Comparison of ENCODE assay signal across 8 mouse cellular contexts in the genomic region with DNA sequence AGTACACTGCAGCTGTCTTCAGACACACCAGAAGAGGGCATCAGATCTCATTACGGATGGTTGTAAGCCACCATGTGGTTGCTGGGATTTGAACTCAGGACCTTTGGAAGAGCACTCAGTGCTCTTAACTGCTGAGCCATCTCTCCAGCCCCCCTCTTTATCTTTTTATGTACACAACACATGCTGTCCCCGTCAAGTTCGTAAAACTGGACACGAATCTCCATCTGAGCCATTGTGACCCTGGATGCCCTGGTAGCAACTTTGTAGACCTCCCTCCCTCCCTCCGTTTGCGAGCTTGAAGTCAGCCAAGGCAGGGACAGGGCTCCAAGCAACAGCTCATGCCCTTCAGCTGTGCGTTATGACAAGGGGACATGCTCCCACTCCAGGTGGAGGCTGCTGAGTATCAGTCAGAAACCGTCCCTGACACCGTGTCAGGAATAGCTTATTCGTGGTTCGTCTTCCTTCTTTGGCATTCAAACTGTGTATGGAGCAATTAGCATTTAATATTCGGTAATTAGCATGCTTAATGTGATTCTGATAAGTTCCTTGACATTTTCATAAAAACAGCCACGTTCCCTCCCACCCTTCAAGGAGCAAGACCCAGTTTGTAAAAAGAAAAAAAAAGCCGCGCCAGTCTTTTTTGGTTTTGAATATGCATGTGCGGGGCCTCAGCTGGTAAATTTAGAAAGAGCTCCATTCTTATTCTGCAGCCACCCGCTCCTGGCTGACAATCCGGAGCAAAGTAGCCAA. TPM values are rescaled to one million over a fixed set of nuclear protein-coding genes. Genes with fewer than 3 reads are reported as not detected.
A peak's percentile ranks its signal among the peaks of the same experiment; 100 is the strongest.
DNase-seq lines count a peak whose midpoint lies in the region; ATAC-seq and TF ChIP-seq lines count a peak whose summit lies in the region.

No protein-coding gene starts in this region.

- 4% methylated on average over 18 of the region's 18 CpGs for WGBS in kidney, postnatal 0 days
- 8% methylated on average over 18 of the region's 18 CpGs for WGBS in embryonic facial prominence, embryonic 13.5 days
- 3% methylated on average over 18 of the region's 18 CpGs for WGBS in intestine, embryonic 16.5 days
- 5% methylated on average over 18 of the region's 18 CpGs for WGBS in midbrain, embryonic 16.5 days

- peak overlapping the region; percentile 36; the same call in 1 of the 2 replicates for H3K27ac ChIP-seq in kidney, postnatal 0 days
- H3K27ac ChIP-seq in MEL (ENCODE audit: control insufficient read depth, low read depth, low read length) = peak overlapping the region; percentile 97
- H3K27ac ChIP-seq in embryonic facial prominence, embryonic 13.5 days = peak overlapping the region; percentile 80
- peak overlapping the region; percentile 68 for H3K27ac ChIP-seq in intestine, embryonic 16.5 days (ENCODE audit: low read length)
- H3K27ac ChIP-seq in midbrain, embryonic 16.5 days (ENCODE audit: low read length) = peak overlapping the region; percentile 82

- DNase-seq in kidney, postnatal 0 days (ENCODE audit: low spot score) = no peak
- DNase-seq in kidney, postnatal 14 days = no peak
- DNase-seq in MEL (ENCODE audit: low read depth, low spot score) = peak; percentile 84
- DNase-seq in T-cell, adult 2 months (ENCODE audit: low spot score) = no peak

- H3K4me1 ChIP-seq in kidney, postnatal 0 days (replicated peaks; ENCODE audit: insufficient read depth, low read length) = 0 out of 2 replicates have a peak, but pooled peaks cover 7% of the 10 kb centered on the region
- H3K4me1 ChIP-seq in MEL (ENCODE audit: control insufficient read depth in 1 of 2, insufficient read depth in 2 of 2, low read length in 2 of 2) = peaks cover 5 to 36% of the 10 kb centered on the region in 2 experiments
- peaks cover 20% of the 10 kb centered on the region for H3K4me1 ChIP-seq in embryonic facial prominence, embryonic 13.5 days
- peaks cover 13% of the 10 kb centered on the region for H3K4me1 ChIP-seq in intestine, embryonic 16.5 days (ENCODE audit: control insufficient read depth, insufficient read depth, low read length)
- H3K4me1 ChIP-seq in midbrain, embryonic 16.5 days (ENCODE audit: control insufficient read depth, insufficient read depth, low read length) = peaks cover 16% of the 10 kb centered on the region

- TF ChIP-seq POLR2A in MEL (IDR thresholded peaks at IDR 0.05; ENCODE audit: control insufficient read depth in 1 of 2, insufficient read depth in 1 of 2, low read depth in 1 of 2, low read length in 2 of 2, poor library complexity in 1 of 2) = no peak

- H3K27me3 ChIP-seq in kidney, postnatal 0 days (ENCODE audit: insufficient read depth, low read length) = no peaks in the 10 kb centered on the region; the same call in 1 of the 2 replicates
- H3K27me3 ChIP-seq in MEL (ENCODE audit: control insufficient read depth in 1 of 2, insufficient read depth in 2 of 2, low read length in 2 of 2) = no peaks in the 10 kb centered on the region
- no peaks in the 10 kb centered on the region for H3K27me3 ChIP-seq in embryonic facial prominence, embryonic 13.5 days
- no peaks in the 10 kb centered on the region for H3K27me3 ChIP-seq in intestine, embryonic 16.5 days (replicated peaks; ENCODE audit: control insufficient read depth, insufficient read depth, low read length)
- no peaks in the 10 kb centered on the region for H3K27me3 ChIP-seq in midbrain, embryonic 16.5 days (ENCODE audit: control insufficient read depth, insufficient read depth, low read depth, low read length)

- H3K9ac ChIP-seq in kidney, postnatal 0 days (ENCODE audit: low read depth, low read length) = peak overlapping the region; percentile 42; the same call in 1 of the 2 replicates
- H3K9ac ChIP-seq in MEL (ENCODE audit: control insufficient read depth, low read depth, low read length, poor library complexity, severe bottlenecking) = peak overlapping the region; percentile 83
- peak overlapping the region; percentile 89 for H3K9ac ChIP-seq in embryonic facial prominence, embryonic 13.5 days
- H3K9ac ChIP-seq in intestine, embryonic 16.5 days (ENCODE audit: low read depth, low read length) = peak overlapping the region; percentile 51
- H3K9ac ChIP-seq in midbrain, embryonic 16.5 days (ENCODE audit: low read depth, low read length) = peak overlapping the region; percentile 61

- no peak for ATAC-seq in kidney, postnatal 0 days (replicated peaks; ENCODE audit: low FRiP score, low read depth)
- no peak for ATAC-seq in embryonic facial prominence, embryonic 13.5 days (ENCODE audit: insufficient number of reproducible peaks, insufficient read depth, low FRiP score, low TSS enrichment, low read depth)
- no peak for ATAC-seq in intestine, embryonic 16.5 days
- ATAC-seq in midbrain, embryonic 16.5 days = peak; percentile 11; the same call in 1 of the 2 replicates
- no peak for ATAC-seq in monocyte, adult 5-6 weeks (replicated peaks; ENCODE audit: insufficient number of reproducible peaks, low FRiP score, low TSS enrichment, poor library complexity, severe bottlenecking)

- peak overlapping the region; percentile 88 for H3K4me3 ChIP-seq in kidney, postnatal 0 days (replicated peaks; ENCODE audit: low read depth, low read length)
- H3K4me3 ChIP-seq in MEL (ENCODE audit: control insufficient read depth in 1 of 2, insufficient read depth in 1 of 2, low read depth in 2 of 2, low read length in 2 of 2) = peak overlapping the region; percentile 53 to 56
- peak overlapping the region; percentile 93 for H3K4me3 ChIP-seq in embryonic facial prominence, embryonic 13.5 days
- peak overlapping the region; percentile 96 for H3K4me3 ChIP-seq in intestine, embryonic 16.5 days (ENCODE audit: low read length)
- peak overlapping the region; percentile 90 for H3K4me3 ChIP-seq in midbrain, embryonic 16.5 days (ENCODE audit: low read depth, low read length)

- H3K4me2 ChIP-seq in kidney, postnatal 0 days (ENCODE audit: low read length) = peak overlapping the region; percentile 88
- peak overlapping the region; percentile 88 for H3K4me2 ChIP-seq in embryonic facial prominence, embryonic 13.5 days
- H3K4me2 ChIP-seq in intestine, embryonic 16.5 days (ENCODE audit: low read depth, low read length) = peak overlapping the region; percentile 83
- peak overlapping the region; percentile 85 for H3K4me2 ChIP-seq in midbrain, embryonic 16.5 days (ENCODE audit: low read length)

- peaks cover 23% of the 10 kb centered on the region for H3K36me3 ChIP-seq in kidney, postnatal 0 days (ENCODE audit: insufficient read depth, low read length)
- peaks cover 11 to 16% of the 10 kb centered on the region in 2 experiments; a peak in 3 of 4 replicates for H3K36me3 ChIP-seq in MEL (ENCODE audit: control insufficient read depth in 1 of 2, insufficient read depth in 2 of 2, low read length in 2 of 2)
- H3K36me3 ChIP-seq in embryonic facial prominence, embryonic 13.5 days = peaks cover 31% of the 10 kb centered on the region
- H3K36me3 ChIP-seq in intestine, embryonic 16.5 days (ENCODE audit: control insufficient read depth, insufficient read depth, low read length) = peaks cover 24% of the 10 kb centered on the region
- H3K36me3 ChIP-seq in midbrain, embryonic 16.5 days (ENCODE audit: control insufficient read depth, insufficient read depth, low read length) = peaks cover 10% of the 10 kb centered on the region

- H3K9me3 ChIP-seq in kidney, postnatal 0 days (replicated peaks; ENCODE audit: low read length) = no peaks in the 10 kb centered on the region
- no peaks in the 10 kb centered on the region for H3K9me3 ChIP-seq in MEL (replicated peaks; ENCODE audit: insufficient read depth, low read length)
- no peaks in the 10 kb centered on the region for H3K9me3 ChIP-seq in embryonic facial prominence, embryonic 13.5 days
- H3K9me3 ChIP-seq in intestine, embryonic 16.5 days (ENCODE audit: control insufficient read depth, low read length) = no peaks in the 10 kb centered on the region
- H3K9me3 ChIP-seq in midbrain, embryonic 16.5 days (replicated peaks; ENCODE audit: control insufficient read depth, low read length, poor library complexity, severe bottlenecking) = no peaks in the 10 kb centered on the region

- TF ChIP-seq EP300 in MEL (IDR thresholded peaks at IDR 0.05; ENCODE audit: low read depth in 1 of 2, low read length in 2 of 2) = no peak

- no peak for TF ChIP-seq CTCF in kidney, postnatal 0 days (IDR thresholded peaks at IDR 0.05; ENCODE audit: low read depth)
- no peak for TF ChIP-seq CTCF in MEL (IDR thresholded peaks at IDR 0.05 in 2 of 3, conservative IDR thresholded peaks at IDR 0.05 in 1 of 3; ENCODE audit: control insufficient read depth in 1 of 3, insufficient read depth in 1 of 3, low read depth in 2 of 3, low read length in 3 of 3, poor library complexity in 1 of 3, severe bottlenecking in 1 of 3)

- peaks cover 28% of the 10 kb centered on the region for H3K79me2 ChIP-seq in MEL (ENCODE audit: control insufficient read depth, insufficient read depth, low read length, poor library complexity)

- TF ChIP-seq RAD21 in MEL (IDR thresholded peaks at IDR 0.05; ENCODE audit: low read depth, low read length) = no peak

RNA-seq across cellular contexts. Expression of a gene that starts 0.7 kb away (rescaled TPM):
- polyA plus RNA-seq in kidney, postnatal 0 days (2015; fragmentation: Nextera tagmentation; extraction: Ambion mirVana) = 122 and 125 TPM in 2 replicates
- 299 and 332 TPM in 2 replicates for total RNA-seq in MEL (2012; rRNA removed)
- polyA plus RNA-seq in MEL (2012; ENCODE audit: insufficient read depth in 1 of 2, insufficient read length in 2 of 2, low read depth in 1 of 2, low replicate concordance in 2 of 2, missing spikeins in 1 of 2) = 100 to 1,000 TPM; 305 to 765 TPM
- 201 and 214 TPM in 2 replicates for polyA plus RNA-seq in embryonic facial prominence, embryonic 13.5 days (2015; fragmentation: Nextera tagmentation; extraction: Ambion mirVana)
- 155 and 170 TPM in 2 replicates for polyA plus RNA-seq in intestine, embryonic 16.5 days (2015; fragmentation: Nextera tagmentation; extraction: Ambion mirVana)
- polyA plus RNA-seq in midbrain, embryonic 16.5 days (2015; fragmentation: Nextera tagmentation; extraction: Ambion mirVana) = 147 and 162 TPM in 2 replicates
- 2.8 to 5.2 TPM (median 3.5 TPM) in 3 replicates for total RNA-seq in monocyte, adult 5-6 weeks (2017)

RNA-seq across cellular contexts. Expression of a gene that starts 11.8 kb away (rescaled TPM):
- 0.15 TPM in 1 of 2 replicates, not detected in the other for polyA plus RNA-seq in kidney, postnatal 0 days (2015; fragmentation: Nextera tagmentation; extraction: Ambion mirVana)
- 0.75 and 1.4 TPM in 2 replicates for total RNA-seq in MEL (2012; rRNA removed)
- polyA plus RNA-seq in MEL (2012; ENCODE audit: insufficient read depth in 1 of 2, insufficient read length in 2 of 2, low read depth in 1 of 2, low replicate concordance in 2 of 2, missing spikeins in 1 of 2) = under 1 TPM in 1 of 2 experiments, not detected in 1; 0.38 TPM
- 0.07 and 1.1 TPM in 2 replicates for polyA plus RNA-seq in embryonic facial prominence, embryonic 13.5 days (2015; fragmentation: Nextera tagmentation; extraction: Ambion mirVana)
- polyA plus RNA-seq in intestine, embryonic 16.5 days (2015; fragmentation: Nextera tagmentation; extraction: Ambion mirVana) = 0.29 and 0.84 TPM in 2 replicates
- 1.2 TPM in 2 replicates for polyA plus RNA-seq in midbrain, embryonic 16.5 days (2015; fragmentation: Nextera tagmentation; extraction: Ambion mirVana)
- total RNA-seq in monocyte, adult 5-6 weeks (2017) = 0.32 to 0.57 TPM (median 0.49 TPM) in 3 replicates

RNA-seq across cellular contexts. Expression of a gene that starts 32.4 kb away (rescaled TPM):
- polyA plus RNA-seq in kidney, postnatal 0 days (2015; fragmentation: Nextera tagmentation; extraction: Ambion mirVana) = 52.4 and 57.4 TPM in 2 replicates
- total RNA-seq in MEL (2012; rRNA removed) = 57.3 and 71.5 TPM in 2 replicates
- 100 to 1,000 TPM in 1 of 2 experiments, 10 to 100 TPM in 1; 90.5 to 109 TPM for polyA plus RNA-seq in MEL (2012; ENCODE audit: insufficient read depth in 1 of 2, insufficient read length in 2 of 2, low read depth in 1 of 2, low replicate concordance in 2 of 2, missing spikeins in 1 of 2)
- polyA plus RNA-seq in embryonic facial prominence, embryonic 13.5 days (2015; fragmentation: Nextera tagmentation; extraction: Ambion mirVana) = 97.0 and 99.7 TPM in 2 replicates
- 67.3 and 72.0 TPM in 2 replicates for polyA plus RNA-seq in intestine, embryonic 16.5 days (2015; fragmentation: Nextera tagmentation; extraction: Ambion mirVana)
- polyA plus RNA-seq in midbrain, embryonic 16.5 days (2015; fragmentation: Nextera tagmentation; extraction: Ambion mirVana) = 92.3 and 93.1 TPM in 2 replicates
- 32.2 to 60.4 TPM (median 37.1 TPM) in 3 replicates for total RNA-seq in monocyte, adult 5-6 weeks (2017)

RNA-seq across cellular contexts. Expression of a gene that starts 36.2 kb away (rescaled TPM):
- 241 and 281 TPM in 2 replicates for polyA plus RNA-seq in kidney, postnatal 0 days (2015; fragmentation: Nextera tagmentation; extraction: Ambion mirVana)
- total RNA-seq in MEL (2012; rRNA removed) = 209 and 211 TPM in 2 replicates
- polyA plus RNA-seq in MEL (2012; ENCODE audit: insufficient read depth in 1 of 2, insufficient read length in 2 of 2, low read depth in 1 of 2, low replicate concordance in 2 of 2, missing spikeins in 1 of 2) = 100 to 1,000 TPM in 1 of 2 experiments, not detected in 1; 455 TPM
- polyA plus RNA-seq in embryonic facial prominence, embryonic 13.5 days (2015; fragmentation: Nextera tagmentation; extraction: Ambion mirVana) = 371 and 401 TPM in 2 replicates
- polyA plus RNA-seq in intestine, embryonic 16.5 days (2015; fragmentation: Nextera tagmentation; extraction: Ambion mirVana) = 230 and 259 TPM in 2 replicates
- polyA plus RNA-seq in midbrain, embryonic 16.5 days (2015; fragmentation: Nextera tagmentation; extraction: Ambion mirVana) = 166 and 198 TPM in 2 replicates
- 326 to 434 TPM (median 398 TPM) in 3 replicates for total RNA-seq in monocyte, adult 5-6 weeks (2017)

RNA-seq across cellular contexts. Expression of a gene that starts 52.5 kb away (rescaled TPM):
- polyA plus RNA-seq in kidney, postnatal 0 days (2015; fragmentation: Nextera tagmentation; extraction: Ambion mirVana) = not detected in 2 replicates
- total RNA-seq in MEL (2012; rRNA removed) = not detected in 2 replicates
- polyA plus RNA-seq in MEL (2012; ENCODE audit: insufficient read depth in 1 of 2, insufficient read length in 2 of 2, low read depth in 1 of 2, low replicate concordance in 2 of 2, missing spikeins in 1 of 2) = not detected
- polyA plus RNA-seq in embryonic facial prominence, embryonic 13.5 days (2015; fragmentation: Nextera tagmentation; extraction: Ambion mirVana) = not detected in 2 replicates
- not detected in 2 replicates for polyA plus RNA-seq in intestine, embryonic 16.5 days (2015; fragmentation: Nextera tagmentation; extraction: Ambion mirVana)
- polyA plus RNA-seq in midbrain, embryonic 16.5 days (2015; fragmentation: Nextera tagmentation; extraction: Ambion mirVana) = not detected in 2 replicates
- not detected in 3 replicates for total RNA-seq in monocyte, adult 5-6 weeks (2017)

Comparison
In these comparisons a context has a peak if more than half of its experiments do, and no peak if none do; other contexts are left out.
1. H3K27ac ChIP-seq: peak in every context shown above with its lines; median percentile 97 in MEL; 82 in midbrain, embryonic 16.5 days; 80 in embryonic facial prominence, embryonic 13.5 days; 68 in intestine, embryonic 16.5 days; 36 in kidney, postnatal 0 days.